ENCODE assay signal across 8 mouse cellular contexts in the genomic region with DNA sequence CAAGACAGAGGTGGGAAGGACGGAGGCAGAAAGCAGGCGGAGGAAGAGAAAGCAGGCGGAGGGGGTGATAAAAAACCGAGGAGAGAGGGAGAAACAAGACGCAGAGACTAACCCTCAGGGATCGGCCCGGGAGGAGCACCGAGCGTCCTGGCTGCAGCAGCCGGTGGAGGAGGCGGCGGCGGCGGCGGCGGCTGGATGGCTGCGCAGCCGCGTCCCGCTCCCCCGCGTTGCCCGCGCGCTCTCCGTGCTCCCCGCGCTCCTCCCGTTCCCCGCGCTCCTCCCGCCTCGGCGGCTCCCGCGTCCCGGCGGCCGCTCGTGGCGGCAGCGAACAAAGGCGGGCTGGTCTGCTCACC. TPM values are rescaled to one million over a fixed set of nuclear protein-coding genes. Genes with fewer than 3 reads are reported as not detected.
DNase-seq lines count a peak whose midpoint lies in the region; ATAC-seq and TF ChIP-seq lines count a peak whose summit lies in the region.

No protein-coding gene starts in this region.

- H3K36me3 ChIP-seq in intestine, embryonic 15.5 days, result no peaks in the 10 kb centered on the region
- H3K36me3 ChIP-seq in stomach, postnatal 0 days (ENCODE audit: control insufficient read depth, insufficient read depth, low read length), result no peaks in the 10 kb centered on the region

- WGBS in intestine, embryonic 15.5 days, result 0% methylated on average over 42 of the region's 43 CpGs
- WGBS in stomach, postnatal 0 days, result 2% methylated on average over 24 of the region's 43 CpGs

- H3K9me3 ChIP-seq in intestine, embryonic 15.5 days, result no peaks in the 10 kb centered on the region
- no peaks in the 10 kb centered on the region for H3K9me3 ChIP-seq in stomach, postnatal 0 days (ENCODE audit: control insufficient read depth, low read length)

- peaks cover 28% of the 10 kb centered on the region for H3K27me3 ChIP-seq in intestine, embryonic 15.5 days (replicated peaks)
- peaks cover 3% of the 10 kb centered on the region; the same call in 1 of the 2 replicates for H3K27me3 ChIP-seq in stomach, postnatal 0 days (ENCODE audit: control insufficient read depth, insufficient read depth, low read length)

- TF ChIP-seq EP300 in stomach, postnatal 0 days (optimal IDR thresholded peaks at IDR 0.05), result no peak

- H3K4me1 ChIP-seq in embryonic fibroblast, embryonic 13.5 days (ENCODE audit: control insufficient read depth, insufficient read depth, low read length), result no peaks in the 10 kb centered on the region
- peaks cover 31% of the 10 kb centered on the region for H3K4me1 ChIP-seq in intestine, embryonic 15.5 days (replicated peaks)
- H3K4me1 ChIP-seq in stomach, postnatal 0 days (replicated peaks; ENCODE audit: control insufficient read depth, insufficient read depth), result no peaks in the 10 kb centered on the region; the same call in 1 of the 2 replicates

- H3K9ac ChIP-seq in intestine, embryonic 15.5 days, result peak overlapping the region; percentile 67
- peak overlapping the region; percentile 68 for H3K9ac ChIP-seq in stomach, postnatal 0 days (ENCODE audit: low read length)

- H3K4me3 ChIP-seq in layer of hippocampus, adult 2 months, result peak overlapping the region; percentile 62
- peak overlapping the region; percentile 34 for H3K4me3 ChIP-seq in embryonic fibroblast, embryonic 13.5 days (ENCODE audit: insufficient read depth, low read length)
- peak overlapping the region; percentile 86 for H3K4me3 ChIP-seq in intestine, embryonic 15.5 days (replicated peaks)
- peak overlapping the region; percentile 79 for H3K4me3 ChIP-seq in stomach, postnatal 0 days (ENCODE audit: low read depth, low read length)

- ATAC-seq in intestine, embryonic 15.5 days, result peak; percentile 58
- ATAC-seq in stomach, postnatal 0 days (ENCODE audit: low FRiP score, low TSS enrichment), result peak; percentile 32; the same call in 1 of the 2 replicates

- TF ChIP-seq CTCF in layer of hippocampus, adult 2 months (conservative IDR thresholded peaks at IDR 0.05), result no peak
- no peak for TF ChIP-seq CTCF in embryonic fibroblast, embryonic 13.5 days (IDR thresholded peaks at IDR 0.05; ENCODE audit: borderline replicate concordance, insufficient read depth, low read length)
- TF ChIP-seq CTCF in stomach, postnatal 0 days (IDR thresholded peaks at IDR 0.05; ENCODE audit: low read depth), result no peak

- peak in 1 of 2 experiments; percentile 35 for DNase-seq in layer of hippocampus, adult 2 months (ENCODE audit: low spot score in 2 of 2)
- DNase-seq in layer of hippocampus, adult 9-10 months (ENCODE audit: low spot score), result no peak
- peak; percentile 59 to 80 for DNase-seq in adrenal gland, postnatal 36 days
- peak; percentile 59 for DNase-seq in lung, postnatal 14 days
- no peak for DNase-seq in stomach, postnatal 0 days (ENCODE audit: low spot score)
- DNase-seq in adipocyte (ENCODE audit: low spot score), result no peak

- TF ChIP-seq POLR2A in embryonic fibroblast, embryonic 13.5 days (IDR thresholded peaks at IDR 0.05; ENCODE audit: low read depth, low read length), result no peak

- H3K27ac ChIP-seq in layer of hippocampus, adult 2 months, result peak overlapping the region; percentile 53
- no peak overlapping the region for H3K27ac ChIP-seq in embryonic fibroblast, embryonic 13.5 days (ENCODE audit: insufficient read depth, low read length)
- peak overlapping the region; percentile 79 for H3K27ac ChIP-seq in intestine, embryonic 15.5 days
- no peak overlapping the region for H3K27ac ChIP-seq in stomach, postnatal 0 days (replicated peaks)

- H3K4me2 ChIP-seq in intestine, embryonic 15.5 days (replicated peaks), result peak overlapping the region; percentile 86
- H3K4me2 ChIP-seq in stomach, postnatal 0 days (replicated peaks; ENCODE audit: low read depth), result peak overlapping the region; percentile 85

RNA-seq across cellular contexts. Expression of a gene that starts 0.3 kb away (rescaled TPM):
- total RNA-seq in layer of hippocampus, adult 2 months (2021), result 10 to 100 TPM; 30.0 to 30.9 TPM
- total RNA-seq in adrenal gland, postnatal 36 days (2021), result 10 to 100 TPM; 18.6 to 20.9 TPM
- 1.0 TPM in 1 of 2 replicates, not detected in the other for polyA plus RNA-seq in embryonic fibroblast, embryonic 13.5 days (2011; ENCODE audit: insufficient read length, low read depth, missing spikeins)
- polyA plus RNA-seq in intestine, embryonic 15.5 days (2015; fragmentation: Nextera tagmentation; extraction: Ambion mirVana), result 6.9 and 7.1 TPM in 2 replicates
- 1.2 and 1.5 TPM in 2 replicates for polyA plus RNA-seq in stomach, postnatal 0 days (2015; fragmentation: Nextera tagmentation; extraction: Ambion mirVana)

RNA-seq across cellular contexts. Expression of a gene that starts 51.1 kb away (rescaled TPM):
- under 1 TPM in 1 of 2 experiments, not detected in 1; 0.88 TPM for total RNA-seq in layer of hippocampus, adult 2 months (2021)
- total RNA-seq in adrenal gland, postnatal 36 days (2021), result 1 to 10 TPM in 1 of 2 experiments, not detected in 1; 2.0 TPM
- 0.76 TPM in 1 of 2 replicates, not detected in the other for polyA plus RNA-seq in embryonic fibroblast, embryonic 13.5 days (2011; ENCODE audit: insufficient read length, low read depth, missing spikeins)
- polyA plus RNA-seq in intestine, embryonic 15.5 days (2015; fragmentation: Nextera tagmentation; extraction: Ambion mirVana), result 0.45 and 0.62 TPM in 2 replicates
- polyA plus RNA-seq in stomach, postnatal 0 days (2015; fragmentation: Nextera tagmentation; extraction: Ambion mirVana), result 0.21 and 0.30 TPM in 2 replicates

Comparison
In these comparisons a context has a peak if more than half of its experiments do, and no peak if none do; other contexts are left out.
1. DNase-seq: peak in adrenal gland, postnatal 36 days (2 of 2) and lung, postnatal 14 days (single experiment); none in layer of hippocampus, adult 9-10 months (single experiment), stomach, postnatal 0 days (single experiment) and adipocyte (single experiment).
2. H3K27ac ChIP-seq: peak in layer of hippocampus, adult 2 months (single experiment) and intestine, embryonic 15.5 days (single experiment); none in embryonic fibroblast, embryonic 13.5 days (single experiment) and stomach, postnatal 0 days (single experiment).
3. H3K4me3 ChIP-seq: peak in every context shown above with its lines; median percentile 86 in intestine, embryonic 15.5 days; 79 in stomach, postnatal 0 days; 62 in layer of hippocampus, adult 2 months; 34 in embryonic fibroblast, embryonic 13.5 days.